Mouse (Mus musculus): ENCODE data around the gene Serpina3i. TPM values are rescaled to one million over a fixed set of nuclear protein-coding genes. Genes with fewer than 3 reads are reported as not detected.

Gene Serpina3i
- polyA plus RNA-seq (2011; ENCODE audit: insufficient read depth, insufficient read length, low replicate concordance, missing spikeins), result not detected in 2 replicates

DNA sequence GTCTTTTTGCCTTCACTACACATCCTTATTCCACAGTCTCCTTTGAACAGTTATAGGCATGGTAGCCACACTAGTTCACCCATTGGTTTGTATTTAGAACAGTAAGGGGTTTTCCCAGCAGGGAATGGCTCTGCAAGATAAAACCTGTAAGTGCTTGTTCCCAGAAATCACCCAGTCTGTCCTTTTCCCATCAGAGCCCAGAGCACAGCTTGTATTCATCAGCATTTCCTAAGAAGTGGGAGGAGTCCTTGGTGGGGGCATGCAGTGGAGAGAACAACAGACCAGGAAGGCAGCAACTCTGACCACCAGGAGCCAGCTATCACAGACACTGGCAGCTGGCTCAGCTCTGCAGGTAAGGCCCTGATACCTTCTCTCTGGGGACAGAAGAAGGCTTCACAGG lies at the start of gene Serpina3i:
Gene Serpina3i (plus strand): TSS at position 260 of the 400 bp plus-strand sequence.
- Histone ChIP-seq H3K4me3 (replicated peaks; ENCODE audit: control insufficient read depth, low read depth, low read length) (no peak within 1 kb of the TSS), H3K4me1 (ENCODE audit: control insufficient read depth, insufficient read depth, low read length) (peaks cover 1% of the 10 kb centered on the region; the same call in 1 of the 2 replicates), H3K27ac (ENCODE audit: control insufficient read depth, insufficient read depth, low read depth, low read length, poor library complexity) (no peak within 1 kb of the TSS)
- TF ChIP-seq CTCF (IDR thresholded peaks at IDR 0.05; ENCODE audit: control insufficient read depth, insufficient read depth, low read length) (no peak), POLR2A (IDR thresholded peaks at IDR 0.05; ENCODE audit: borderline replicate concordance, control insufficient read depth, low read depth, low read length) (no peak)

- no peak overlapping the region for H3K27ac ChIP-seq (ENCODE audit: control insufficient read depth, insufficient read depth, low read depth, low read length, poor library complexity)
- no peak overlapping the region for H3K4me3 ChIP-seq (replicated peaks; ENCODE audit: control insufficient read depth, low read depth, low read length)
- peaks cover 1% of the 10 kb centered on the region; the same call in 1 of the 2 replicates for H3K4me1 ChIP-seq (ENCODE audit: control insufficient read depth, insufficient read depth, low read length)
- WGBS, result 38% methylated on average over 2 of the region's 2 CpGs
- TF ChIP-seq CTCF (IDR thresholded peaks at IDR 0.05; ENCODE audit: control insufficient read depth, insufficient read depth, low read length) (no peak), POLR2A (IDR thresholded peaks at IDR 0.05; ENCODE audit: borderline replicate concordance, control insufficient read depth, low read depth, low read length) (no peak)
Observed at GRCm38 (mm10) chr12:104213689-104214444, 49.1 kb upstream of the Serpina3i start.

DNA sequence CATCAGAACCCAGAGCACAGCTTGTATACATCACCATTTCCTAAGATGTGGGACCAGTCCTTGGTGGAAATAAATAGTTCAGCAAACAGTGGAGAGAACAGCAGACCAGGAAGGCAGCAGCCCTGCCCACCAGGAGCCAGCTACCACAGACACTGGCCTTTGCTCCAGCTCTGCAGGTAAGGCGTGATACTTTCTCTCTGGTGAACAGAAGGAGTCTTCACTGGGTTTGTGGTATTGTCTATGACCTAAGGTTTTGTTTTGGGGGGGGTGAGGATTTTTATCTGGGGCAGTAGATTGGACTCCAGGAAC lies 48.5 kb upstream of the Serpina3i start, which contains the start of gene Serpina3f:
Gene Serpina3f (plus strand): TSS at position 100 of the 309 bp plus-strand sequence.
- peak within 1 kb of the TSS; percentile 49; the same call in 1 of the 2 replicates for H3K27ac ChIP-seq (ENCODE audit: control insufficient read depth, insufficient read depth, low read depth, low read length, poor library complexity)
- TF ChIP-seq CTCF (IDR thresholded peaks at IDR 0.05; ENCODE audit: control insufficient read depth, insufficient read depth, low read length) (no peak), POLR2A (IDR thresholded peaks at IDR 0.05; ENCODE audit: borderline replicate concordance, control insufficient read depth, low read depth, low read length) (no peak)
- WGBS, result 13% methylated on average over 1 of the region's 1 CpGs
- H3K4me3 ChIP-seq (replicated peaks; ENCODE audit: control insufficient read depth, low read depth, low read length), result no peak within 1 kb of the TSS
- peaks cover 1% of the 10 kb centered on the region; the same call in 1 of the 2 replicates for H3K4me1 ChIP-seq (ENCODE audit: control insufficient read depth, insufficient read depth, low read length)

DNA sequence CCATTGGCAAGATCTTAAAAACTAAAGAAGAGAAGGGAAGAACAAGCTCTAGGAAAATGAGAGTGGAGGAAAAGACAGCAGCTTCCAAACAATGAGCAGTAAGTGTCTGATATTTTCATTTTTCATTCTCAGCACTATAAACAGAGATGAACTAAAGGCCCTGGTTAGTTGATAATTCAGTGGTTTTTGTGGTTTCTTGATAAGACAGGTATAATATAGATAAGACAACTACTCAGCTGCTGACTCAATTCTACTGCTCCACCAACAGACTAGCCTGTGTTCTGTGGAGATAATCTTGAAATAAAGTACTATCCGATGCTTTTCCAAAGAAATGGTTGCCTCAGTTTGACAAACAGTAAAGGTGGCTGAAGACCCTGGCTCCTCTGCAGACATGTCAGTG lies 47.7 kb upstream of the Serpina3i start:
- H3K4me3 ChIP-seq (replicated peaks; ENCODE audit: control insufficient read depth, low read depth, low read length), result no peak overlapping the region
- H3K4me1 ChIP-seq (ENCODE audit: control insufficient read depth, insufficient read depth, low read length), result peaks cover 1% of the 10 kb centered on the region; the same call in 1 of the 2 replicates
- TF ChIP-seq CTCF (IDR thresholded peaks at IDR 0.05; ENCODE audit: control insufficient read depth, insufficient read depth, low read length), result no peak
- no peak for TF ChIP-seq POLR2A (IDR thresholded peaks at IDR 0.05; ENCODE audit: borderline replicate concordance, control insufficient read depth, low read depth, low read length)
- no peak overlapping the region for H3K27ac ChIP-seq (ENCODE audit: control insufficient read depth, insufficient read depth, low read depth, low read length, poor library complexity)
- whole genome bisulfite sequencing, result 34% methylated on average over 1 of the region's 1 CpGs

DNA sequence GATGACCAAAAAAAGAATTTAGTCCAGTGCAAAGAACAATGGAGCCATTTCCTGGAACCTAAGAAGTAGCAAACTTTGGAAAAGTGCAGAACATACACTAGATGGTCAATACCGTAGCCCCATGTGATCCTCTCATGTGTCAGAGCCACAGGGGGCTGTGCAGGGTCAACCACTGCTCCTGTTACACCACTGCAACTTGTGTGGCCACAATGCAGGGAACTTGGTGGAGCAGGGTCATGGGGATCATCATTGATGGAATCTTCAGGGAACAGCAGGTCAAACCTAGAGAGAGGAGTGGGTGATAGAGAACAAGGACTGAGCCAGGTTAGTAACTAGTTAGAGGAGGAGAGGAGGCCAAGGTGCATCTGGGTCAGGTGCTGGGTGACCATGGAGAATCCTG lies 41.3 kb upstream of the Serpina3i start:
- no peak overlapping the region for H3K4me3 ChIP-seq (replicated peaks; ENCODE audit: control insufficient read depth, low read depth, low read length)
- TF ChIP-seq POLR2A (IDR thresholded peaks at IDR 0.05; ENCODE audit: borderline replicate concordance, control insufficient read depth, low read depth, low read length) (no peak), CTCF (IDR thresholded peaks at IDR 0.05; ENCODE audit: control insufficient read depth, insufficient read depth, low read length) (no peak)
- no peaks in the 10 kb centered on the region; the same call in 1 of the 2 replicates for H3K4me1 ChIP-seq (ENCODE audit: control insufficient read depth, insufficient read depth, low read length)
- no peak overlapping the region for H3K27ac ChIP-seq (ENCODE audit: control insufficient read depth, insufficient read depth, low read depth, low read length, poor library complexity)
- 79% methylated on average over 1 of the region's 1 CpGs for WGBS

DNA sequence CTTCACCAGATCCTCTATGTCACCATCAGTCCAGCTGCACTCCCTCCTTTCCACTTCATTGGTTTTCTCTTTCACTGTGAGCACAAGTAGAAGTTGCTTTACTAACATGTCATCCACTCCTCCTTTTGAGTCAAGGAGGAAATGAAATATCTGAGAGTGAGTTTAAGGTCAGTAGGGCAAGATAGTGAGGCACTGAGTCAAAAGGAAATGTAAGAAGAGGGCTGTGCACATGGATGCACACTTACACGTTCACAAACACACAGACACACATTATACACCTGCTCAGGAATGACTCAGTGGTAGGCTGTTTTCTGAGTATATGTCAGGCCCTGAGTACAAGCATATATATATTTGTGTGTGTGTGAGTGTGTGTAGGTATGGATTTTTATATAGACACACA lies 39.2 kb upstream of the Serpina3i start:
- no peak overlapping the region for H3K4me3 ChIP-seq (replicated peaks; ENCODE audit: control insufficient read depth, low read depth, low read length)
- H3K4me1 ChIP-seq (ENCODE audit: control insufficient read depth, insufficient read depth, low read length), result no peaks in the 10 kb centered on the region; the same call in 1 of the 2 replicates
- WGBS, result 15% methylated on average over 1 of the region's 1 CpGs
- H3K27ac ChIP-seq (ENCODE audit: control insufficient read depth, insufficient read depth, low read depth, low read length, poor library complexity), result no peak overlapping the region
- no peak for TF ChIP-seq POLR2A (IDR thresholded peaks at IDR 0.05; ENCODE audit: borderline replicate concordance, control insufficient read depth, low read depth, low read length)
- no peak for TF ChIP-seq CTCF (IDR thresholded peaks at IDR 0.05; ENCODE audit: control insufficient read depth, insufficient read depth, low read length)

- no peak overlapping the region for H3K27ac ChIP-seq (ENCODE audit: control insufficient read depth, insufficient read depth, low read depth, low read length, poor library complexity)
- no peak for TF ChIP-seq POLR2A (IDR thresholded peaks at IDR 0.05; ENCODE audit: borderline replicate concordance, control insufficient read depth, low read depth, low read length)
- TF ChIP-seq CTCF (IDR thresholded peaks at IDR 0.05; ENCODE audit: control insufficient read depth, insufficient read depth, low read length), result no peak
- WGBS, result 26% methylated on average over 7 of the region's 7 CpGs
- no peak overlapping the region for H3K4me3 ChIP-seq (replicated peaks; ENCODE audit: control insufficient read depth, low read depth, low read length)
- no peaks in the 10 kb centered on the region; the same call in 1 of the 2 replicates for H3K4me1 ChIP-seq (ENCODE audit: control insufficient read depth, insufficient read depth, low read length)
Observed at GRCm38 (mm10) chr12:104224598-104225300, 38.2 kb upstream of the Serpina3i start.

GRCm38 (mm10) chr12:104230762-104231161 lies 32.2 kb upstream of the Serpina3i start:
- Histone ChIP-seq H3K4me3 (replicated peaks; ENCODE audit: control insufficient read depth, low read depth, low read length) (no peak overlapping the region), H3K27ac (ENCODE audit: control insufficient read depth, insufficient read depth, low read depth, low read length, poor library complexity) (no peak overlapping the region), H3K4me1 (ENCODE audit: control insufficient read depth, insufficient read depth, low read length) (peaks cover 1% of the 10 kb centered on the region; the same call in 1 of the 2 replicates)
- TF ChIP-seq POLR2A (IDR thresholded peaks at IDR 0.05; ENCODE audit: borderline replicate concordance, control insufficient read depth, low read depth, low read length) (no peak), CTCF (IDR thresholded peaks at IDR 0.05; ENCODE audit: control insufficient read depth, insufficient read depth, low read length) (no peak)
- 17% methylated on average over 2 of the region's 2 CpGs for WGBS
